Mouse (Mus musculus) MEL (cell line): ENCODE measurements at regions not wholly inside any gene's neighbourhood (a gene's known extent, or its start where the extent isn't known, plus 50 kb on each side); places are given as distances from the start of the nearest gene placed in this dataset.

Source experiments
- DNase-seq: peaks from one replicate; pipeline ENCODE4 v3.0.0; 2011; ENCODE audit warnings: low read depth, low spot score
- H3K27ac ChIP-seq: 2 replicates; pipeline ENCODE4 v1.5.1; 2012; ENCODE audit warnings: low read depth, mild to moderate bottlenecking, control low read depth, low read length, moderate library complexity; ENCODE audit not compliant: control insufficient read depth
- H3K27me3 ChIP-seq, 2 experiments: fragments of 150-350 bp in 1 of 2; sonication (generic) in 1 of 2; 2 replicates each; pipeline ENCODE4 v1.6.1; 2012; ENCODE audit warnings: low read length in 2 of 2, mild to moderate bottlenecking in 2 of 2, improper control_type of control experiment in 1 of 2, moderate library complexity in 1 of 2; ENCODE audit not compliant: insufficient read depth in 2 of 2, control insufficient read depth in 1 of 2
- H3K36me3 ChIP-seq, 2 experiments: 2 replicates each; pipeline ENCODE4 v1.6.1; 2012 to 2014; ENCODE audit warnings: low read length in 2 of 2, improper control_type of control experiment in 1 of 2, inconsistent platforms in 1 of 2, mild to moderate bottlenecking in 1 of 2; ENCODE audit not compliant: insufficient read depth in 2 of 2, control insufficient read depth in 1 of 2
- H3K4me1 ChIP-seq, 2 experiments: fragments of 150-350 bp in 1 of 2; sonication (generic) in 1 of 2; 2 replicates each; pipeline ENCODE4 v1.6.1; 2012; ENCODE audit warnings: low read length in 2 of 2, improper control_type of control experiment in 1 of 2, mild to moderate bottlenecking in 1 of 2; ENCODE audit not compliant: insufficient read depth in 2 of 2, control insufficient read depth in 1 of 2
- H3K4me3 ChIP-seq, 2 experiments: fragments of 150-350 bp in 1 of 2; sonication (generic) in 1 of 2; 2 replicates each; pipeline ENCODE4 v1.5.1; 2012; ENCODE audit warnings: low read depth in 2 of 2, low read length in 2 of 2, mild to moderate bottlenecking in 2 of 2, moderate library complexity in 2 of 2, control low read depth in 1 of 2, improper control_type of control experiment in 1 of 2; ENCODE audit not compliant: control insufficient read depth in 1 of 2, insufficient read depth in 1 of 2
- H3K79me2 ChIP-seq: 2 replicates; pipeline ENCODE4 v1.6.1; 2012; ENCODE audit warnings: mild to moderate bottlenecking, low read length, moderate library complexity; ENCODE audit not compliant: control insufficient read depth, poor library complexity, insufficient read depth
- H3K9ac ChIP-seq: 2 replicates; pipeline ENCODE4 v1.6.1; 2012; ENCODE audit warnings: low read depth, mild to moderate bottlenecking, control low read depth, low read length, moderate library complexity; ENCODE audit not compliant: control insufficient read depth, poor library complexity, severe bottlenecking
- H3K9me3 ChIP-seq: fragments of 150-350 bp; sonication (generic); replicated peaks from 2 replicates; pipeline ENCODE4 v1.6.1; 2012; ENCODE audit warnings: mild to moderate bottlenecking, low read length, improper control_type of control experiment, moderate library complexity; ENCODE audit not compliant: insufficient read depth
- BHLHE40 ChIP-seq: IDR thresholded peaks from 2 replicates; pipeline ENCODE4 v1.6.1; 2012; ENCODE audit warnings: low read depth, mild to moderate bottlenecking, inconsistent platforms, low read length, improper control_type of control experiment, borderline replicate concordance
- CHD1 ChIP-seq: IDR thresholded peaks from 2 replicates; pipeline ENCODE4 v1.6.1; 2012; ENCODE audit warnings: low read depth, mild to moderate bottlenecking, inconsistent platforms, low read length, improper control_type of control experiment
- E2F4 ChIP-seq: IDR thresholded peaks from 2 replicates; pipeline ENCODE4 v1.6.1; 2011; ENCODE audit warnings: low read depth, low read length, improper control_type of control experiment, borderline replicate concordance
- EP300 ChIP-seq, 2 experiments: IDR thresholded peaks; 2 replicates each; pipeline ENCODE4 v1.6.1; 2011; ENCODE audit warnings: improper control_type of control experiment in 2 of 2, low read length in 2 of 2, low read depth in 1 of 2, mild to moderate bottlenecking in 1 of 2
- ETS1 ChIP-seq: IDR thresholded peaks from 2 replicates; pipeline ENCODE4 v1.6.1; 2012; ENCODE audit warnings: low read depth, mild to moderate bottlenecking, inconsistent platforms, low read length, improper control_type of control experiment, moderate library complexity
- GABPA ChIP-seq: IDR thresholded peaks from 2 replicates; pipeline ENCODE4 v1.6.1; 2012; ENCODE audit warnings: low read depth, mild to moderate bottlenecking, inconsistent platforms, low read length, improper control_type of control experiment, moderate library complexity
- GATA1 ChIP-seq: IDR thresholded peaks from 2 replicates; pipeline ENCODE4 v1.6.1; 2011; ENCODE audit warnings: low read depth, low read length, improper control_type of control experiment
- HCFC1 ChIP-seq: IDR thresholded peaks from 2 replicates; pipeline ENCODE4 v1.6.1; 2012; ENCODE audit warnings: low read depth, mild to moderate bottlenecking, inconsistent platforms, low read length, improper control_type of control experiment, moderate library complexity
- MAX ChIP-seq: IDR thresholded peaks from 2 replicates; pipeline ENCODE4 v1.6.1; 2011; ENCODE audit warnings: low read length, improper control_type of control experiment
- MEF2A ChIP-seq: IDR thresholded peaks from 2 replicates; pipeline ENCODE4 v1.6.1; 2014; ENCODE audit warnings: low read depth, mild to moderate bottlenecking, inconsistent platforms, low read length, improper control_type of control experiment; ENCODE audit not compliant: poor library complexity, insufficient replicate concordance, severe bottlenecking; ENCODE audit errors: extremely low read depth
- MXI1 ChIP-seq: IDR thresholded peaks from 2 replicates; pipeline ENCODE4 v1.6.1; 2011; ENCODE audit warnings: mild to moderate bottlenecking, low read depth, low read length, improper control_type of control experiment
- MYB ChIP-seq: IDR thresholded peaks from 2 replicates; pipeline ENCODE4 v1.6.1; 2011; ENCODE audit warnings: mild to moderate bottlenecking, low read depth, low read length, improper control_type of control experiment
- NELFE ChIP-seq: IDR thresholded peaks from 2 replicates; pipeline ENCODE4 v1.6.1; 2011; ENCODE audit warnings: low read depth, low read length, improper control_type of control experiment
- POLR2A ChIP-seq, 2 experiments: IDR thresholded peaks; 2 replicates each; pipeline ENCODE4 v1.6.1; 2011 to 2012; ENCODE audit warnings: low read length in 2 of 2, mild to moderate bottlenecking in 2 of 2, control low read depth in 1 of 2, improper control_type of control experiment in 1 of 2, low read depth in 1 of 2, moderate library complexity in 1 of 2; ENCODE audit not compliant: control insufficient read depth in 1 of 2, insufficient read depth in 1 of 2, poor library complexity in 1 of 2
- POLR2AphosphoS5 ChIP-seq: IDR thresholded peaks from 2 replicates; pipeline ENCODE4 v1.6.1; 2012; ENCODE audit warnings: low read depth, borderline replicate concordance, mild to moderate bottlenecking, inconsistent platforms, low read length, moderate library complexity, mixed read lengths
- RAD21 ChIP-seq: IDR thresholded peaks from 2 replicates; pipeline ENCODE4 v1.6.1; 2011; ENCODE audit warnings: mild to moderate bottlenecking, low read depth, low read length, improper control_type of control experiment
- RCOR1 ChIP-seq: IDR thresholded peaks from 2 replicates; pipeline ENCODE4 v1.6.1; 2012; ENCODE audit warnings: low read depth, mild to moderate bottlenecking, inconsistent platforms, low read length, improper control_type of control experiment
- TAL1 ChIP-seq: IDR thresholded peaks from 2 replicates; pipeline ENCODE4 v1.6.1; 2012; ENCODE audit warnings: mild to moderate bottlenecking, inconsistent platforms, low read length, moderate library complexity, mixed read lengths
- USF1 ChIP-seq: IDR thresholded peaks from 2 replicates; pipeline ENCODE4 v1.6.1; 2014; ENCODE audit warnings: low read depth, mild to moderate bottlenecking, inconsistent platforms, low read length, improper control_type of control experiment, moderate library complexity
- ZC3H11A ChIP-seq: IDR thresholded peaks from 2 replicates; pipeline ENCODE4 v1.6.1; 2012; ENCODE audit warnings: low read depth, mild to moderate bottlenecking, inconsistent platforms, low read length, improper control_type of control experiment
- ZKSCAN1 ChIP-seq: IDR thresholded peaks from 2 replicates; pipeline ENCODE4 v1.6.1; 2012; ENCODE audit warnings: low read depth, mild to moderate bottlenecking, inconsistent platforms, low read length, improper control_type of control experiment, moderate library complexity
- ZNF384 ChIP-seq: IDR thresholded peaks from 2 replicates; pipeline ENCODE4 v1.6.1; 2012; ENCODE audit warnings: low read depth, mild to moderate bottlenecking, inconsistent platforms, low read length, improper control_type of control experiment

- Histone ChIP-seq H3K9ac (no peak overlapping the region), H3K27me3 (peaks cover 0 to 6% of the 10 kb centered on the region in 2 experiments; a peak in 2 of 4 replicates)
Measured at GRCm38 (mm10) chr9:41220105-41220669, 58.7 kb upstream of the Ubash3b start.

GRCm38 (mm10) chr9:41218702-41219101 lies 57.2 kb upstream of the Ubash3b start:
- Histone ChIP-seq H3K9ac (no peak overlapping the region), H3K4me3 (no peak overlapping the region), H3K4me1 (peaks cover 6 to 9% of the 10 kb centered on the region in 2 experiments; a peak in 3 of 4 replicates), H3K9me3 (no peaks in the 10 kb centered on the region), H3K79me2 (no peaks in the 10 kb centered on the region), H3K27ac (no peak overlapping the region), H3K36me3 (peaks cover 0 to 2% of the 10 kb centered on the region in 2 experiments; a peak in 1 of 4 replicates), H3K27me3 (peaks cover 0 to 6% of the 10 kb centered on the region in 2 experiments; a peak in 2 of 4 replicates)
- no peak for TF ChIP-seq HCFC1
- TF ChIP-seq BHLHE40 = no peak
- TF ChIP-seq ETS1 = no peak
- TF ChIP-seq GABPA = no peak
- no peak for TF ChIP-seq ZNF384
- TF ChIP-seq POLR2AphosphoS5 = no peak
- DNase-seq = no peak

More at GRCm38 (mm10) chr9:41220105-41220669, 58.7 kb upstream of the Ubash3b start:
- peaks cover under 1 to 1% of the 10 kb centered on the region in 2 experiments; a peak in 3 of 4 replicates for H3K4me1 ChIP-seq
- H3K4me3 ChIP-seq = no peak overlapping the region
- H3K36me3 ChIP-seq = no peaks in the 10 kb centered on the region
- H3K79me2 ChIP-seq = no peaks in the 10 kb centered on the region
- no peak for DNase-seq
- TF ChIP-seq MYB (no peak), EP300 (IDR thresholded peaks at IDR 0.05; ENCODE audit: low read depth in 1 of 2, low read length in 2 of 2) (no peak), MAX (no peak), BHLHE40 (no peak), RCOR1 (no peak), E2F4 (no peak), MEF2A (no peak), NELFE (no peak), CHD1 (no peak), POLR2A (IDR thresholded peaks at IDR 0.05; ENCODE audit: control insufficient read depth in 1 of 2, insufficient read depth in 1 of 2, low read depth in 1 of 2, low read length in 2 of 2, poor library complexity in 1 of 2) (no peak), ZKSCAN1 (no peak), TAL1 (no peak), POLR2AphosphoS5 (no peak), USF1 (no peak), MXI1 (no peak), RAD21 (no peak), ZC3H11A (no peak), GATA1 (no peak)
- TF ChIP-seq, all 39 proteins: peak for 0
- H3K9me3 ChIP-seq = no peaks in the 10 kb centered on the region
- no peak overlapping the region for H3K27ac ChIP-seq
